Mouse (Mus musculus) olfactory bulb, adult 2 months (tissue): ENCODE measurements around the gene Asap3. TPM values are rescaled to one million over a fixed set of nuclear protein-coding genes. Genes with fewer than 3 reads are reported as not detected.

Source experiments
- H3K27ac ChIP-seq: fragments of 200-500 bp; 2 replicates; pipeline ENCODE4 v1.5.1; 2012; ENCODE audit warnings: low read depth, low read length; ENCODE audit not compliant: insufficient read depth
- H3K4me1 ChIP-seq: fragments of 200-500 bp; 2 replicates; pipeline ENCODE4 v1.6.1; 2012; ENCODE audit warnings: low read length; ENCODE audit not compliant: control insufficient read depth, insufficient read depth
- H3K4me3 ChIP-seq: fragments of 200-500 bp; 2 replicates; pipeline ENCODE4 v1.5.1; 2012; ENCODE audit warnings: mild to moderate bottlenecking, low read depth, low read length, moderate library complexity; ENCODE audit not compliant: insufficient read depth
- CTCF ChIP-seq: fragments of 200-500 bp; IDR thresholded peaks from 2 replicates; pipeline ENCODE4 v1.5.1; 2012; ENCODE audit warnings: low read depth, mild to moderate bottlenecking, low read length, moderate library complexity; ENCODE audit not compliant: insufficient read depth
- POLR2A ChIP-seq: fragments of 200-500 bp; IDR thresholded peaks from 2 replicates; pipeline ENCODE4 v1.6.1; 2012; ENCODE audit warnings: mild to moderate bottlenecking, low read depth, low read length, moderate library complexity; ENCODE audit not compliant: insufficient read depth
- WGBS: fragments of 180-500 bp; shearing (Covaris S2); methylation state at CpG from one replicate; pipeline ENCODE4 v1.1.7; 2018; 5-methylcytosine and 5-hydroxymethylcytosine counted together
- polyA plus RNA-seq: library from polyadenylated mRNA; stranded (reverse); fragments of >200 nt; gene quantifications from 2 replicates; pipeline ENCODE4 v1.2.4, GENCODE M21; 2012; ENCODE audit warnings: low replicate concordance; ENCODE audit not compliant: missing spikeins, insufficient read depth, insufficient read length

Asap3 gene
- polyA plus RNA-seq, 1 experiment = not detected

DNA sequence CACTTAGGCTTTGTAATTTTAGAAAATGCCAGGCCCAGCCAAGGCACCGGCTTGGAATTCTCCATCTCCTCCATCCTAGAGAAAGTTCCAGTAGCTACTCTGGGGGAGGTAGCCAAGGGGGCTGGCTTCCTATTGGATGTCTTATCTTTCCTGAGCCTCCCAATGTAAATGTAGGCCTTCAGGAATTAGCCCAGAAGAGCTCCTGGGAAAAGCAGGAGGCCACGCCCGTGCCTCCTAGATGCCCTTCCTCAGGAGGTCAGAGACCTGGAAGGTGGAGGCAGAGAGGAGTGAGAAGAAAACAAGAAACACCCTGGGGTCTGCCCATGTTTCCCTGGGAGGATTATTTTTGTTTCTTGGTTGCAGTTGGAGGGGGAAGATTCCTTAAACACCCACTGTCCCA lies 12.6 kb upstream of the Asap3 start:
- Histone ChIP-seq H3K27ac (no peak overlapping the region), H3K4me1 (no peaks in the 10 kb centered on the region), H3K4me3 (no peak overlapping the region)
- 88% methylated on average over 3 of the region's 3 CpGs for WGBS
- no peak for TF ChIP-seq CTCF
- no peak for TF ChIP-seq POLR2A

DNA sequence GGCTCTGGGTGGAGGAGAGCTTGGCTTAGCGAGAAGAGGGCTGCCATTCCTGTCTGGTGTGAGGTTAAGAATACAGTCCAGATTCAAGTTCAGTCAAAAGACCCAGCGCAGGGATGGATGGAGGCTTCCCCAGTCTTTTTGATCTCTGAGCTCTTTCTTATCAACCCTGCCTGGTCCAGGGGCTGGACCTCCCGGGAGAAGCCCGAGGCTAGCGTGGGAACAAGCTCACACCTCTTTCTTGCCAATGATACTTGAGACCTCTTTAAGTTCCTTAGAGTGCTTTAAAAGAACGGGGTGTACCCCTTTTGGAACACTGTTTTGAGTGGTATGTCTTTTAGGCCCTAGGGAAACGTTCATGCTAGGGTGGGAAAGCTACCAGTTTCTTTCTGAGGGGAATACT lies 11.1 kb upstream of the Asap3 start:
- Histone ChIP-seq H3K4me1 (no peaks in the 10 kb centered on the region), H3K27ac (no peak overlapping the region), H3K4me3 (no peak overlapping the region)
- 81% methylated on average over 7 of the region's 7 CpGs for WGBS
- TF ChIP-seq POLR2A (no peak), CTCF (no peak)

DNA sequence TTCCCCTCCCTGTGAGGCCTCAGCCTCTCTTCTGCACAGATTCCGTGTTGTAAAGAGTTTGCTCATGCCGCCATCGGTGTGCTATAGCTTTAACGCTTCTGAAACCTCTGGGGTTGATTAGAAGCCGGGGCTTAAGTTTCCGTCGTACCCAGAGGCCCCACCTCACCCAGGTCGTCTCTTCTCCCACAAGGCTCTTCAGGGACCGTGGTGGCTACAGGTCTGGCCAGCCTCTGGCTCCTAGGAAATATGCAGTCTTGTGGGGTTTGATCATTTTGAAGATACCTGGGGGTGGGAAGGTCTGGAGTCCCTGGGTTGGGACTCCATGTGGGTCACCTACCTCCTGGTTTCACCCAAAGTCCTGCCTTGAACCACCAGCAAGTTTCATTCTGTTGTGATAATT lies 10.5 kb upstream of the Asap3 start:
- H3K4me1 ChIP-seq = no peaks in the 10 kb centered on the region

DNA sequence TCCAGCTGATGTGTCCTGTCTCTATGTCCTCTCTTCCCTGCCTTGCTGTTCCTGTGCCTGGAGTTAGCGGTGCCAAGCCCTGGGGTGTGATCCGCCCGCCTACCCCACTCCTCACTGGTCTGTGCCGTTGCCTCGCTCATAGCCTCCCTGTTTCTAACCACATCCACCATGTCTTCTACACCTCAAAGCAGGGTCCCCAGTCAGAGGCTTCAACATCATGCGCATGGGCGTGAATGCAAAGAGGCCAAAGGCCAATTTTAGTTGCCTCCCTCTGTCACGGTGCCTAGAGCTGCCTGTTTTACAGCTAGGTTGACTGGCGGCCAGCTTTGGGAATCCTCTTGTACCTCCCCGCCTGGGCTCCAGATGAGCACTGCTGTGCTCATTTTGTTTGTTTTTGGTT lies 10.0 kb upstream of the Asap3 start:
- H3K4me3 ChIP-seq = no peak overlapping the region
- no peaks in the 10 kb centered on the region for H3K4me1 ChIP-seq
- no peak for TF ChIP-seq POLR2A
- TF ChIP-seq CTCF = no peak
- WGBS = 91% methylated on average over 10 of the region's 10 CpGs
- no peak overlapping the region for H3K27ac ChIP-seq

More for the DNA sequence above, 10.5 kb upstream of the Asap3 start:
- 88% methylated on average over 9 of the region's 9 CpGs for WGBS
- no peak for TF ChIP-seq POLR2A
- TF ChIP-seq CTCF = no peak
- Histone ChIP-seq H3K4me3 (no peak overlapping the region), H3K27ac (no peak overlapping the region)

DNA sequence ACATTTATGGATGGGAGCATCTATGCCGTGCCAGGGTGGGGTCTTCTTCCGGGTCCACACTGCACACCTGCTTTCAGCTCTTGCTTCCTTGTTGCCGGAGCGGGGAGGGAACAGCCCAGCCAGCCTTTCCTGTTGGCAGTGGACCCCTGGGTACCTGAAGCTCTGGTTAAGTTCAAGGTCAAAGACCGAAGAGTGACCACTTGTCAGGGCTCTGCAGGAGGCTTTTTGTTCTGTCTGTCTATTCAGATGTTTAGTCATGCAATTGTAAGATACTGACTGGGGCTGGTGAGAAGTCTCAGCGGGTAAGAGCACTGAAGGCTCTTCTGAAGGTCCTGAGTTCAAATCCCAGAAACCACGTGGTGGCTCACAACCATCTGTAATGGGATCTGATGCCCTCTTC lies 7.3 kb upstream of the Asap3 start:
- TF ChIP-seq CTCF (no peak), POLR2A (no peak)
- H3K4me3 ChIP-seq = no peak overlapping the region
- WGBS = 87% methylated on average over 7 of the region's 7 CpGs
- H3K4me1 ChIP-seq = no peaks in the 10 kb centered on the region
- H3K27ac ChIP-seq = no peak overlapping the region

DNA sequence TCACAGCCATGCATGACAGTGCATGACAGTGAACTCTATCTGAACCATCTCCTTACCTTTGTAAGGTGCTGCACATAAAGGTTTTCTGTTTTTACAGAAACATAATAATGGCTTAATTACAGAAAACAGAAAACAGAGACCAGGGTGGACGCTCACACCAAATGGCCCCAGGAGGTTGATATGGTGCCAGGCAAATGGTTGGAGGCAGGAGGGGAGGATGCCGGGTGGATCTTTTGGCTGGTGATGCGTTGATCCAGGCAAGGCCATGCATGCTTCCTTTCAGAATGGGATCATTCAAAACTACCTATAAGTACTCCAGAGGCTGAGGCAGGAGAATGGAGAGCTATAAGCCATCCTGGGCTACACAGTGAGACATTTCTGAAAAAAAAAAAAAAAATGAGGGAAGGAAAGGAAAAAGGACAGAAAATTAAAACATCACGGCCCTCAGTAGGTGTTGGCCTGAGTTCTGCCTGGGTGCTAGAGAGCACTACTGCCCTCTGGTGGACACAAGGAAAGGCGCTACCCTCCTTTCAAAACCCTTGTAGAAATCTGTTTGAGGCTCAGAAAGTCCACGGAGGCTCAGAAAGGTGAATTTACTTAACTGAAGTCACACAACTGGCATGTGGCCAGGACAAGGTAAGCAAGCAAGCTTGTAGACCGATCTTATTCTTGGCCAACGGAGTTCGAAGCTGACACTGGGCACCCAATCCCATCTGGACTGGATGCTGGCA lies 6.4 kb upstream of the Asap3 start:
- H3K27ac ChIP-seq = no peak overlapping the region
- 29% methylated on average over 9 of the region's 9 CpGs for WGBS
- no peaks in the 10 kb centered on the region for H3K4me1 ChIP-seq
- no peak overlapping the region for H3K4me3 ChIP-seq
- TF ChIP-seq CTCF = peak; percentile 28; the same call in 1 of the 2 replicates
- no peak for TF ChIP-seq POLR2A

DNA sequence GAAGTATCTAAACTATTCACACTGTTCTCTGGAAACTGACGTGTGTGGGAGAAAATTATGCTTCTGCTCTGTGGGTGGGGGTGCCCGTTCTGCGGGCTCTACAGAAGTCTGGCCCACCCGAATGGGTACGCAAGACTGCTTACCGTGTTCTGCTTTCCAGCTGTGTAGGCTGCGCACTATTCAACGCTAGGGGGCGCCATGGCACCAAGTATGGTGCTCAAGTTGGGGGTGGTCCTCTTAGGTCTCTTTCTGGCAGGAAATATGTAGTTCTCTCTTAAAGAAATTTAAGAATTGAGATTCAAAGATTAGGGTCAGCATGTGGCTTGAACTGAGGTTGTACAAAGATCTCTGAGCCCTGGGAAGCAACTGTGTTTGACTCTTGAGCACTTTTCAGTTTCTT lies 3.7 kb upstream of the Asap3 start:
- peak; percentile 42; the same call in 1 of the 2 replicates for TF ChIP-seq CTCF
- TF ChIP-seq POLR2A = no peak
- H3K4me3 ChIP-seq = no peak overlapping the region
- H3K27ac ChIP-seq = no peak overlapping the region
- WGBS = 13% methylated on average over 9 of the region's 9 CpGs
- H3K4me1 ChIP-seq = peaks cover 13% of the 10 kb centered on the region

DNA sequence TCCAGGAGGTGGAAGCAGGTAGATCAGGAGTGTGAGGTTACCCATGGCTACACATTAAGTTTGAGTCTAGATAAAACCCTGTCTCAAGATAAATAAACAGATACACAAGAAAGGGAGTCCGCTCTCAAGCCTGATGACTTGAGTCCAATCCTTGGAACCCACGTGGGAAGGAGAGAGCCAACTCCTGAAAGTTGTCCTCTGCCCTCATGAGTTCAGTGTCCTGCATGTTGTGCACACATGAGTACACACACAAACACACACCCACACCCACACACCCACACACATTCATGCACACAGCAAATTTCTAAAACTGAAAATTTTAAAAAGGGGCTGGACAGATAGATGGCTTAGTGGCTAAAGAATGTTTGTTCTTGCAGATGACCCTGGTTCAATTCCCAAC lies 1.4 kb upstream of the Asap3 start:
- no peak overlapping the region for H3K27ac ChIP-seq
- TF ChIP-seq POLR2A = no peak
- TF ChIP-seq CTCF = no peak
- H3K4me1 ChIP-seq = peaks cover 13% of the 10 kb centered on the region
- no peak overlapping the region for H3K4me3 ChIP-seq
- 82% methylated on average over 2 of the region's 2 CpGs for WGBS

DNA sequence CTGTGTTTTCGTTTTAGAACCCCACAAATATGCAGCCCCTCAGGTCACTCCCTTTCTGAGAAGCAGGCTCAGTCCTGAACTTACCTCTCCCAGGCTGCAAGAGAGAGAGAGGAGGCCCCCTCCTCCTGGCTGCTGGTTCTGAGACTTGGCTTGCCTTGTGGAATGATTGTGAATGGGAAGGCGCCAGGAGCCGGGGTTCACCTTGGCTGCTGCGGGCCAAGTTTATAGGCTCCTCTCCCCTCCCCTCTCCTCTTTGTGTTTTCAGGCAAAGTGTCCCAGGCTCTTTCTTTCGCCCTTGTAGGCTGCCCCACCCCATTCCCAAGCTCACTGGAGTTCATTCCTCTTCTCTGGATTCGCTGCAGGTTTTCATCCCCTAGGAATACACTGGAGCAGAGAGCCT lies 778 bp downstream of the Asap3 start:
- peak overlapping the region; percentile 52 for H3K4me3 ChIP-seq
- peaks cover 13% of the 10 kb centered on the region for H3K4me1 ChIP-seq
- no peak overlapping the region for H3K27ac ChIP-seq
- TF ChIP-seq CTCF (no peak), POLR2A (no peak)
- WGBS = 18% methylated on average over 6 of the region's 6 CpGs
